Mouse (Mus musculus) stomach, postnatal 0 days (tissue): Measurements from ENCODE around the gene Ubald1.

Experiments used
- CTCF ChIP-seq: IDR thresholded peaks from 2 replicates; pipeline ENCODE4 v1.5.1; 2016; ENCODE audit warnings: antibody characterized with exemption, low read depth, mild to moderate bottlenecking, moderate library complexity
- EP300 ChIP-seq: optimal IDR thresholded peaks from 2 replicates; pipeline ENCODE3; 2016; ENCODE audit warnings: antibody characterized with exemption

DNA sequence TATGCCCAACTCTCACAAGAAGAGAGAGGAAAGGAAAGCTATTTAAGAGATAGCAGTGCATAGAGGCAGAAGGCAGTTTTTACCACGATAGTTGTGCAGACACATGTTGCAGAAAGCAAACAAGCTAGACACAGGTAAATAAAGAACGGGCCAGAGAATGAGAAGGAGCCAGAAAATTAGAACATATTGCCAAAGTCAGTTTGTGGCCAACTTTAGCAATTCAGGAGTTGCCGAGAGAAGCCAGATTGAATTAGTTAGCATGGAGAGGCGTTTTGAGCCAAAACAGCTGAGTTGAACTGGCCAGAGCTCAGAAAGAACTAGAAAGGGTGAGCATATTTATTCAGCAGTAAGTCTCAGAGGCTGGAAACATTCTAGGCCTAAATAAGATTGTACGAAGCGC lies 12.1 kb upstream of the Ubald1 start:
- TF ChIP-seq EP300 (no peak), CTCF (no peak)
